29 mouse cellular contexts compared by ENCODE assay signal in the genomic region with DNA sequence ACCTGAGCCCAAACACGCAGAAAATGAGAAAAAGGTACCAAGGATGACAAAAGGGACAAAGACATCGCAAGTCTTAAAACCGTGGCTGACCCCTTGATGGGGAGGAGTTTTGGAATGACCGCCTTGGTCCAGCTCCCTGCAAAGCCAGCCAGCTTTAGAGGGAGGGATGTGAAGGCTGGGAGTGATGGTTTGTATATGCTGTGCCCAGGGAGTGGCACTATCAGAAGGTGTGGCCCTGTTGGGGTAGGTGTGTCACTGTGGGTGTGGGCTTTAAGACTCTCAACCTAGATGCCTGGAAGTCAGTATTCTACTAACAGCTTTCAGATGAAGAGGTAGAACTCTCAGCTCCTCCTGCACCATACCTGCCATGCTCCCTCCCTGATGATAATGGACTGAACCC. TPM values are rescaled to one million over a fixed set of nuclear protein-coding genes. Genes with fewer than 3 reads are reported as not detected.
A peak's percentile ranks its signal among the peaks of the same experiment; 100 is the strongest.
DNase-seq lines count a peak whose midpoint lies in the region; ATAC-seq and TF ChIP-seq lines count a peak whose summit lies in the region.
"Had no signal": no experiment of that assay in that cellular context is flagged by ENCODE, and none has a peak within 500 bp of the region (broad histone marks: within the 10 kb centered on the region; RNA-seq: fewer than 3 reads in every experiment).

No protein-coding gene starts in this region.

- DNase-seq in testis, postnatal 10 days (ENCODE audit: low spot score) = no peak
- no peak for DNase-seq in liver, embryonic 13.5 days
- no peak for DNase-seq in cerebellum, adult 18-20 months
- no peak for DNase-seq in natural killer cell, adult 2 months (ENCODE audit: low spot score in 2 of 2)
- DNase-seq: adrenal gland, adult 2 months; adrenal gland, postnatal 14 days; cerebellum, adult 11 months; cerebellum, adult 8-10 months; cerebellum, postnatal 10 days; cerebellum, postnatal 36 days; embryo, embryonic 11 days; gastrocnemius, postnatal 10 days; gastrocnemius, postnatal 36 days; heart, postnatal 10 days; heart, postnatal 36 days had no signal

- ATAC-seq in liver, embryonic 13.5 days (ENCODE audit: low read depth) = peak; percentile 71
- ATAC-seq in liver, embryonic 16.5 days (ENCODE audit: low read depth) = peak; percentile 60
- ATAC-seq: CD4-positive, CD25-positive, alpha-beta regulatory T cell, adult 4 months; forebrain, embryonic 13.5 days; forebrain, embryonic 16.5 days; hindbrain, embryonic 16.5 days had no signal

- no peak for TF ChIP-seq CTCF in testis, adult 2 months (IDR thresholded peaks at IDR 0.05; ENCODE audit: control insufficient read depth, insufficient read depth, insufficient replicate concordance, low read depth, low read length)

- H3K4me1 ChIP-seq in testis, adult 2 months (ENCODE audit: control insufficient read depth, insufficient read depth, low read length) = no peaks in the 10 kb centered on the region
- H3K4me1 ChIP-seq in liver, embryonic 13.5 days (replicated peaks) = peaks cover 40% of the 10 kb centered on the region
- peaks cover 29% of the 10 kb centered on the region for H3K4me1 ChIP-seq in liver, embryonic 16.5 days (ENCODE audit: control insufficient read depth, low read depth, low read length)

- H3K9ac ChIP-seq in liver, embryonic 13.5 days = no peak overlapping the region
- H3K9ac ChIP-seq in liver, embryonic 16.5 days (ENCODE audit: low read depth, low read length) = no peak overlapping the region
- H3K9ac ChIP-seq: embryonic facial prominence, embryonic 13.5 days; forebrain, embryonic 13.5 days; heart, embryonic 12.5 days; heart, embryonic 15.5 days; hindbrain, embryonic 13.5 days had no signal

- H3K4me2 ChIP-seq in liver, embryonic 13.5 days = peak overlapping the region; percentile 39
- H3K4me2 ChIP-seq in liver, embryonic 16.5 days (ENCODE audit: low read depth, low read length) = 0 out of 2 replicates have a peak overlapping the region, but pooled peaks have one; percentile 14
- H3K4me2 ChIP-seq: embryonic facial prominence, embryonic 13.5 days; forebrain, embryonic 13.5 days; heart, embryonic 12.5 days; heart, embryonic 15.5 days; hindbrain, embryonic 13.5 days had no signal

- no peaks in the 10 kb centered on the region for H3K27me3 ChIP-seq in testis, adult 2 months (ENCODE audit: control insufficient read depth, insufficient read depth, low read length)
- peaks cover 7% of the 10 kb centered on the region; the same call in 1 of the 2 replicates for H3K27me3 ChIP-seq in liver, embryonic 13.5 days
- no peaks in the 10 kb centered on the region for H3K27me3 ChIP-seq in liver, embryonic 16.5 days (ENCODE audit: control insufficient read depth, insufficient read depth, low read depth, low read length)
- H3K27me3 ChIP-seq: embryonic facial prominence, embryonic 13.5 days; forebrain, embryonic 13.5 days; heart, embryonic 12.5 days; heart, embryonic 15.5 days; hindbrain, embryonic 13.5 days had no signal

- TF ChIP-seq POLR2A in testis, adult 2 months (IDR thresholded peaks at IDR 0.05; ENCODE audit: control insufficient read depth, low read depth, low read length) = no peak

- H3K36me3 ChIP-seq in testis, adult 2 months (ENCODE audit: control insufficient read depth, insufficient read depth, low read length) = no peaks in the 10 kb centered on the region
- H3K36me3 ChIP-seq in liver, embryonic 13.5 days = no peaks in the 10 kb centered on the region
- H3K36me3 ChIP-seq in liver, embryonic 16.5 days (ENCODE audit: control insufficient read depth, insufficient read depth) = no peaks in the 10 kb centered on the region
- H3K36me3 ChIP-seq: embryonic facial prominence, embryonic 13.5 days; heart, embryonic 15.5 days; hindbrain, embryonic 13.5 days had no signal

- no peaks in the 10 kb centered on the region for H3K9me3 ChIP-seq in liver, embryonic 13.5 days (replicated peaks)
- H3K9me3 ChIP-seq in liver, embryonic 16.5 days (replicated peaks; ENCODE audit: control insufficient read depth, low read length) = no peaks in the 10 kb centered on the region
- H3K9me3 ChIP-seq: embryonic facial prominence, embryonic 10.5 days; embryonic facial prominence, embryonic 13.5 days; forebrain, embryonic 10.5 days; heart, embryonic 12.5 days; heart, embryonic 15.5 days; hindbrain, embryonic 10.5 days; hindbrain, embryonic 13.5 days had no signal

- no peak overlapping the region for H3K27ac ChIP-seq in testis, adult 2 months (ENCODE audit: control insufficient read depth, insufficient read depth, low read depth, low read length)
- no peak overlapping the region for H3K27ac ChIP-seq in liver, embryonic 13.5 days
- no peak overlapping the region for H3K27ac ChIP-seq in liver, embryonic 16.5 days (ENCODE audit: low read length)
- H3K27ac ChIP-seq: embryonic facial prominence, embryonic 10.5 days; embryonic facial prominence, embryonic 13.5 days; forebrain, embryonic 10.5 days; forebrain, embryonic 13.5 days; heart, embryonic 15.5 days; hindbrain, embryonic 10.5 days; hindbrain, embryonic 13.5 days had no signal

- 79% methylated on average over 4 of the region's 4 CpGs for WGBS in liver, embryonic 13.5 days (ENCODE audit: insufficient replicate concordance)
- WGBS in liver, embryonic 16.5 days (ENCODE audit: insufficient replicate concordance) = 83% methylated on average over 4 of the region's 4 CpGs

- peak overlapping the region; percentile 71 for H3K4me3 ChIP-seq in testis, adult 2 months (ENCODE audit: control insufficient read depth, low read depth, low read length)
- H3K4me3 ChIP-seq in liver, embryonic 13.5 days (replicated peaks) = no peak overlapping the region
- no peak overlapping the region for H3K4me3 ChIP-seq in liver, embryonic 16.5 days (ENCODE audit: low read depth, low read length)
- H3K4me3 ChIP-seq: embryonic facial prominence, embryonic 10.5 days; embryonic facial prominence, embryonic 13.5 days; erythroblast, embryonic 14.5 days; forebrain, embryonic 10.5 days; forebrain, embryonic 13.5 days; heart, embryonic 12.5 days; heart, embryonic 15.5 days; hindbrain, embryonic 10.5 days; hindbrain, embryonic 13.5 days had no signal

RNA-seq across cellular contexts. Expression of gene Nos1ap, which starts 10.6 kb away (rescaled TPM):
- polyA plus RNA-seq in testis, adult 2 months (2012; rRNA removed) = 1.4 and 2.1 TPM in 2 replicates
- 3.1 and 3.7 TPM in 2 replicates for polyA plus RNA-seq in liver, embryonic 13.5 days (2015; fragmentation: Nextera tagmentation; extraction: Ambion mirVana)
- polyA plus RNA-seq in liver, embryonic 16.5 days (2015; fragmentation: Nextera tagmentation; extraction: Ambion mirVana) = 5.2 and 6.3 TPM in 2 replicates
